Mouse (Mus musculus): ENCODE measurements around the gene Cyp2t4.

The Cyp2t4 gene

GRCm38 (mm10) chr7:27161744-27162143 lies 8.2 kb downstream of the Cyp2t4 start:
- peak in 1 of 2 experiments; percentile 12 for DNase-seq

- DNase-seq, result peak in 1 of 2 experiments; percentile 9
Observed at GRCm38 (mm10) chr7:27162780-27163449, 9.4 kb downstream of the Cyp2t4 start.

GRCm38 (mm10) chr7:27163450-27163805 lies 9.9 kb downstream of the Cyp2t4 start:
- peak; percentile 36 to 48 for DNase-seq

GRCm38 (mm10) chr7:27164112-27164947 lies 10.8 kb downstream of the Cyp2t4 start:
- DNase-seq, result peak; percentile 56 to 66

GRCm38 (mm10) chr7:27165007-27165655 lies 11.6 kb downstream of the Cyp2t4 start:
- DNase-seq, result peak; percentile 80 to 83

- no peak for DNase-seq
Observed at GRCm38 (mm10) chr7:27165696-27166095, 12.2 kb downstream of the Cyp2t4 start.

- DNase-seq, result peak; percentile 87 to 89
Observed at GRCm38 (mm10) chr7:27166229-27166613, 12.7 kb downstream of the Cyp2t4 start.

GRCm38 (mm10) chr7:27166614-27167474 lies 13.3 kb downstream of the Cyp2t4 start, which contains the start of gene Egln2:
Gene Egln2 (minus strand): TSS chr7:27166802.
- DNase-seq, result peak; percentile 98

GRCm38 (mm10) chr7:27167475-27168094 lies 14.1 kb downstream of the Cyp2t4 start:
- DNase-seq, result no peak

GRCm38 (mm10) chr7:27168371-27168770 lies 14.9 kb downstream of the Cyp2t4 start:
- DNase-seq, result no peak

GRCm38 (mm10) chr7:27170981-27171380 lies 17.5 kb downstream of the Cyp2t4 start:
- no peak for DNase-seq

GRCm38 (mm10) chr7:27174496-27174895 lies 21.0 kb downstream of the Cyp2t4 start:
- no peak for DNase-seq

GRCm38 (mm10) chr7:27174896-27175295 lies 21.4 kb downstream of the Cyp2t4 start:
- DNase-seq, result no peak

GRCm38 (mm10) chr7:27177942-27178323 lies 24.4 kb downstream of the Cyp2t4 start:
- DNase-seq, result no peak

- DNase-seq, result peak; percentile 99 to 100
Observed at GRCm38 (mm10) chr7:27178324-27179216, 25.1 kb downstream of the Cyp2t4 start, which contains the start of gene Rab4b. Gene Rab4b (minus strand): TSS chr7:27178896.

GRCm38 (mm10) chr7:27179217-27179918 lies 25.9 kb downstream of the Cyp2t4 start:
- DNase-seq, result no peak

- DNase-seq, result peak; percentile 73 to 76
Observed at GRCm38 (mm10) chr7:27180036-27180435, 26.5 kb downstream of the Cyp2t4 start.

- peak; percentile 75 to 79 for DNase-seq
Observed at GRCm38 (mm10) chr7:27180837-27181695, 27.6 kb downstream of the Cyp2t4 start, which contains the start of the genes Gm21983 and Mia. Gene Gm21983 (minus strand): TSS chr7:27181086. Gene Mia (minus strand): TSS chr7:27181157.

GRCm38 (mm10) chr7:27182498-27182897 lies 29.0 kb downstream of the Cyp2t4 start:
- peak in 1 of 2 experiments; percentile 40 for DNase-seq
